19 mouse cellular contexts compared by ENCODE assay signal in genomic region chr9:16046686-16047085, GRCm38 (mm10).
DNase-seq lines count a peak whose midpoint lies in the region; TF ChIP-seq lines count a peak whose summit lies in the region.
"Had no signal": no experiment of that assay in that cellular context is flagged by ENCODE, and none has a peak within 500 bp of the region (broad histone marks: within the 10 kb centered on the region; RNA-seq: fewer than 3 reads in every experiment).

No protein-coding gene starts in this region.

- H3K4me3 ChIP-seq in left cerebral cortex, adult 2 months: no peak overlapping the region
- no peak overlapping the region for H3K4me3 ChIP-seq in bone marrow macrophage, adult 2 months (ENCODE audit: insufficient read depth, low read length)
- no peak overlapping the region for H3K4me3 ChIP-seq in hindbrain, embryonic 10.5 days
- H3K4me3 ChIP-seq: embryonic facial prominence, embryonic 15.5 days; forebrain, embryonic 15.5 days; heart, embryonic 12.5 days; hindbrain, embryonic 15.5 days had no signal

- no peak for TF ChIP-seq CTCF in left cerebral cortex, adult 2 months (IDR thresholded peaks at IDR 0.05)
- no peak for TF ChIP-seq CTCF in bone marrow macrophage, adult 2 months (IDR thresholded peaks at IDR 0.05; ENCODE audit: low read depth, low read length)

- H3K27me3 ChIP-seq in hindbrain, embryonic 10.5 days (ENCODE audit: insufficient read depth, poor library complexity, severe bottlenecking): no peaks in the 10 kb centered on the region
- H3K27me3 ChIP-seq: embryonic facial prominence, embryonic 15.5 days; forebrain, embryonic 15.5 days; heart, embryonic 12.5 days; hindbrain, embryonic 15.5 days had no signal

- TF ChIP-seq POLR2A in bone marrow macrophage, adult 2 months (IDR thresholded peaks at IDR 0.05; ENCODE audit: borderline replicate concordance, low read depth, low read length): no peak

- peaks cover 31% of the 10 kb centered on the region for H3K4me1 ChIP-seq in bone marrow macrophage, adult 2 months (ENCODE audit: control insufficient read depth, insufficient read depth, low read length)
- no peaks in the 10 kb centered on the region for H3K4me1 ChIP-seq in hindbrain, embryonic 10.5 days (replicated peaks)
- H3K4me1 ChIP-seq: embryonic facial prominence, embryonic 15.5 days; heart, embryonic 12.5 days; hindbrain, embryonic 15.5 days had no signal

- WGBS in hindbrain, embryonic 10.5 days: 92% methylated on average over 2 of the region's 2 CpGs

- H3K9me3 ChIP-seq in hindbrain, embryonic 10.5 days: no peaks in the 10 kb centered on the region; the same call in 1 of the 2 replicates
- H3K9me3 ChIP-seq: embryonic facial prominence, embryonic 15.5 days; forebrain, embryonic 15.5 days; G1E; heart, embryonic 12.5 days; hindbrain, embryonic 15.5 days had no signal

- intact Hi-C loops in left cerebral cortex, adult 2 months (cut with DNase I): no loop called here
- intact Hi-C loops in left cerebral cortex, postnatal 25 days (cut with DNase I): no loop called here

- no peaks in the 10 kb centered on the region for H3K36me3 ChIP-seq in hindbrain, embryonic 10.5 days
- H3K36me3 ChIP-seq: embryonic facial prominence, embryonic 15.5 days; forebrain, embryonic 15.5 days; G1E; heart, embryonic 12.5 days; hindbrain, embryonic 15.5 days had no signal

- H3K27ac ChIP-seq in left cerebral cortex, adult 2 months: peak overlapping the region; percentile 16; the same call in 1 of the 2 replicates
- peak overlapping the region; percentile 99 for H3K27ac ChIP-seq in bone marrow macrophage, adult 2 months (ENCODE audit: insufficient read depth, low read depth, low read length)
- H3K27ac ChIP-seq in hindbrain, embryonic 10.5 days: no peak overlapping the region
- H3K27ac ChIP-seq: embryonic facial prominence, embryonic 15.5 days; forebrain, embryonic 15.5 days; hindbrain, embryonic 15.5 days had no signal

- DNase-seq in left cerebral cortex, adult 2 months (ENCODE audit: extremely low spot score in 1 of 2, low spot score in 2 of 2): no peak
- no peak for DNase-seq in left cerebral cortex, postnatal 25 days (ENCODE audit: low spot score in 2 of 2)
- peak; percentile 74 for DNase-seq in adrenal gland, adult 2 months
- peak; percentile 29 for DNase-seq in adrenal gland, postnatal 10 days
- DNase-seq in ovary, adult 18-20 months (ENCODE audit: low spot score): no peak
- DNase-seq in hindbrain, embryonic 10.5 days (ENCODE audit: low spot score): no peak
- DNase-seq in lung, postnatal 14 days: no peak
- DNase-seq: B cell, adult 2 months; cerebellum, adult 11 months; cerebellum, adult 8-10 months; cerebellum, postnatal 14 days; embryo, embryonic 11 days; gastrocnemius, postnatal 10 days had no signal

Comparison
In these comparisons a context has a peak if more than half of its experiments do, and no peak if none do; other contexts are left out.
1. DNase-seq: peak in adrenal gland, adult 2 months (single experiment) and adrenal gland, postnatal 10 days (single experiment); none in left cerebral cortex, adult 2 months (0 of 2), left cerebral cortex, postnatal 25 days (0 of 2), ovary, adult 18-20 months (single experiment), hindbrain, embryonic 10.5 days (single experiment) and lung, postnatal 14 days (single experiment).